20 mouse cellular contexts compared by ENCODE assay signal in the genomic region with DNA sequence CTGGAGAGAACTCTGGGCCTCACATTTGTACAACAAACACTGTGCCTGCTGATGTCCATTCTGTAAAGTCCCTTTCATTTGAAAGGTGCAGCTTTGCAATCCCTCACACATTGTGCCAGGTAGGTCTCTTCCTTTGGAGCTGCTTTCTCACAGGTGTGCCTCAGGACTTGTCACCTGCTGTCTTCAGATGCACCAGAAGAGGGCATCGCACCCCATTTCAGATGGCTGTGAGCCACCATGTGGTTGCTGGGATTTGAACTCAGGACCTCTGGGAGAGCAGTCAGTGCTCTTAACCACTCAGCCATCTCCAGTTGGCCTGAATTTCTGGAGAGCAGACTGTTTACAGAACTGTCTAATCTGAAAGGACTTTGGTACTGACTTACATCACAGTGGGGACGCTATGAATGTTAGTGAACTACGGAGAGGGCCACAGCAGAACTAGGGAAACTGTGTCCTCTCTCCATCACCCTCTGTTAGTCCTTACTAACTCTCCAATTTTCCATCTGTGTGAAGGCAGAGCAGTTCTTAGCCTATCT. TPM values are rescaled to one million over a fixed set of nuclear protein-coding genes. Genes with fewer than 3 reads are reported as not detected.
DNase-seq lines count a peak whose midpoint lies in the region; ATAC-seq and TF ChIP-seq lines count a peak whose summit lies in the region.
"Had no signal": no experiment of that assay in that cellular context is flagged by ENCODE, and none has a peak within 500 bp of the region (broad histone marks: within the 10 kb centered on the region; RNA-seq: fewer than 3 reads in every experiment).

No protein-coding gene starts in this region.

- intact Hi-C loops in gastrocnemius, adult 2 months (cut with DNase I) = loop anchor here (10.0 kb wide), 1 partner anchor 288 kb away; no protein-coding TSS in a partner anchor
- intact Hi-C loops in gastrocnemius, postnatal 36 days (cut with DNase I) = no loop called here

- peaks cover 35% of the 10 kb centered on the region for H3K4me1 ChIP-seq in liver, embryonic 13.5 days (replicated peaks)
- peaks cover 2% of the 10 kb centered on the region for H3K4me1 ChIP-seq in ES-Bruce4 (ENCODE audit: control insufficient read depth, insufficient read depth, low read length)
- 0 out of 2 replicates have a peak, but pooled peaks cover 3% of the 10 kb centered on the region for H3K4me1 ChIP-seq in intestine, postnatal 0 days (replicated peaks; ENCODE audit: control insufficient read depth, insufficient read depth, low read length)
- H3K4me1 ChIP-seq in midbrain, embryonic 16.5 days (ENCODE audit: control insufficient read depth, insufficient read depth, low read length) = peaks cover 20% of the 10 kb centered on the region

- TF ChIP-seq EP300 in ES-Bruce4 (IDR thresholded peaks at IDR 0.05; ENCODE audit: insufficient read depth, low read depth, low read length) = no peak

- no peak overlapping the region for H3K4me2 ChIP-seq in liver, embryonic 13.5 days
- no peak overlapping the region for H3K4me2 ChIP-seq in intestine, postnatal 0 days (replicated peaks; ENCODE audit: low read depth)
- no peak overlapping the region for H3K4me2 ChIP-seq in midbrain, embryonic 16.5 days (ENCODE audit: low read length)
- H3K4me2 ChIP-seq: embryonic facial prominence, embryonic 13.5 days; heart, embryonic 15.5 days; limb, embryonic 13.5 days; midbrain, embryonic 12.5 days had no signal

- ATAC-seq in liver, embryonic 13.5 days (ENCODE audit: low read depth) = 0 out of 2 replicates have a peak, but pooled peaks have one; percentile 16
- ATAC-seq in intestine, postnatal 0 days = no peak
- ATAC-seq in monocyte, adult 5-6 weeks (replicated peaks; ENCODE audit: insufficient number of reproducible peaks, low FRiP score, low TSS enrichment, poor library complexity, severe bottlenecking) = no peak
- no peak for ATAC-seq in midbrain, embryonic 16.5 days

- peaks cover 10% of the 10 kb centered on the region for H3K36me3 ChIP-seq in liver, embryonic 13.5 days
- no peaks in the 10 kb centered on the region for H3K36me3 ChIP-seq in ES-Bruce4 (ENCODE audit: control insufficient read depth, insufficient read depth, low read length, poor library complexity, severe bottlenecking)
- H3K36me3 ChIP-seq in intestine, postnatal 0 days (ENCODE audit: control insufficient read depth, insufficient read depth) = no peaks in the 10 kb centered on the region
- peaks cover 4% of the 10 kb centered on the region; the same call in 1 of the 2 replicates for H3K36me3 ChIP-seq in midbrain, embryonic 16.5 days (ENCODE audit: control insufficient read depth, insufficient read depth, low read length)

- no peak for TF ChIP-seq POLR2A in ES-Bruce4 (IDR thresholded peaks at IDR 0.05; ENCODE audit: insufficient read depth, low read length)

- H3K9ac ChIP-seq in liver, embryonic 13.5 days = no peak overlapping the region
- H3K9ac ChIP-seq in ES-Bruce4 (ENCODE audit: low read depth, poor library complexity, severe bottlenecking) = no peak overlapping the region
- H3K9ac ChIP-seq in intestine, postnatal 0 days (ENCODE audit: low read depth, low read length) = no peak overlapping the region
- H3K9ac ChIP-seq in midbrain, embryonic 16.5 days (ENCODE audit: low read depth, low read length) = no peak overlapping the region
- H3K9ac ChIP-seq: embryonic facial prominence, embryonic 13.5 days; heart, embryonic 15.5 days; limb, embryonic 13.5 days; midbrain, embryonic 12.5 days had no signal

- no peak overlapping the region for H3K27ac ChIP-seq in gastrocnemius, adult 2 months
- H3K27ac ChIP-seq in liver, embryonic 13.5 days = no peak overlapping the region
- no peak overlapping the region for H3K27ac ChIP-seq in ES-Bruce4 (ENCODE audit: insufficient read depth, low read length)
- no peak overlapping the region for H3K27ac ChIP-seq in intestine, postnatal 0 days (ENCODE audit: low read depth, low read length)
- H3K27ac ChIP-seq in midbrain, embryonic 16.5 days (ENCODE audit: low read length) = no peak overlapping the region
- H3K27ac ChIP-seq: embryonic facial prominence, embryonic 13.5 days; forebrain, embryonic 10.5 days; heart, embryonic 15.5 days; hindbrain, embryonic 10.5 days; limb, embryonic 13.5 days; midbrain, embryonic 12.5 days had no signal

- 74% methylated on average over 3 of the region's 3 CpGs for WGBS in liver, embryonic 13.5 days (ENCODE audit: insufficient replicate concordance)
- WGBS in intestine, postnatal 0 days = 51% methylated on average over 3 of the region's 3 CpGs
- 90% methylated on average over 3 of the region's 3 CpGs for WGBS in midbrain, embryonic 16.5 days

- H3K4me3 ChIP-seq in gastrocnemius, adult 2 months = no peak overlapping the region
- no peak overlapping the region for H3K4me3 ChIP-seq in liver, embryonic 13.5 days (replicated peaks)
- no peak overlapping the region for H3K4me3 ChIP-seq in ES-Bruce4 (ENCODE audit: low read depth, low read length)
- H3K4me3 ChIP-seq in intestine, postnatal 0 days (ENCODE audit: low read depth, low read length) = no peak overlapping the region
- H3K4me3 ChIP-seq in midbrain, embryonic 16.5 days (ENCODE audit: low read depth, low read length) = no peak overlapping the region
- H3K4me3 ChIP-seq: embryonic facial prominence, embryonic 13.5 days; heart, embryonic 15.5 days; limb, embryonic 13.5 days; midbrain, embryonic 12.5 days had no signal

- H3K27me3 ChIP-seq in liver, embryonic 13.5 days = peaks cover 89% of the 10 kb centered on the region
- H3K27me3 ChIP-seq in ES-Bruce4 (ENCODE audit: control insufficient read depth, insufficient read depth, low read length, poor library complexity, severe bottlenecking) = no peaks in the 10 kb centered on the region
- peaks cover 14% of the 10 kb centered on the region for H3K27me3 ChIP-seq in intestine, postnatal 0 days (replicated peaks; ENCODE audit: control insufficient read depth, insufficient read depth, low read length)
- H3K27me3 ChIP-seq in midbrain, embryonic 16.5 days (ENCODE audit: control insufficient read depth, insufficient read depth, low read depth, low read length) = no peaks in the 10 kb centered on the region

- no peaks in the 10 kb centered on the region for H3K9me3 ChIP-seq in liver, embryonic 13.5 days (replicated peaks)
- H3K9me3 ChIP-seq in ES-Bruce4 (replicated peaks; ENCODE audit: control insufficient read depth, insufficient read depth, low read length, poor library complexity, severe bottlenecking) = no peaks in the 10 kb centered on the region
- no peaks in the 10 kb centered on the region for H3K9me3 ChIP-seq in intestine, postnatal 0 days (ENCODE audit: control insufficient read depth)
- H3K9me3 ChIP-seq in midbrain, embryonic 16.5 days (replicated peaks; ENCODE audit: control insufficient read depth, low read length, poor library complexity, severe bottlenecking) = no peaks in the 10 kb centered on the region
- H3K9me3 ChIP-seq: embryonic facial prominence, embryonic 13.5 days; forebrain, embryonic 10.5 days; heart, embryonic 15.5 days; hindbrain, embryonic 10.5 days; limb, embryonic 13.5 days; midbrain, embryonic 12.5 days had no signal

- peak; percentile 11; the same call in 1 of the 2 replicates for TF ChIP-seq CTCF in gastrocnemius, adult 2 months (IDR thresholded peaks at IDR 0.05)
- peak; percentile 50 for TF ChIP-seq CTCF in ES-Bruce4 (IDR thresholded peaks at IDR 0.05; ENCODE audit: low read depth, low read length)
- TF ChIP-seq CTCF in intestine, postnatal 0 days (IDR thresholded peaks at IDR 0.05; ENCODE audit: low read depth) = peak; percentile 62

- DNase-seq in gastrocnemius, adult 2 months = no peak
- no peak for DNase-seq in gastrocnemius, postnatal 36 days
- no peak for DNase-seq in liver, embryonic 13.5 days
- no peak for DNase-seq in liver
- DNase-seq: adrenal gland, postnatal 36 days; kidney, adult 18-20 months; lung, postnatal 36 days; right cerebral cortex, postnatal 14 days had no signal

RNA-seq across cellular contexts. Expression of a gene that starts 6.7 kb away (rescaled TPM):
- not detected for total RNA-seq in gastrocnemius, adult 2 months (2021)
- not detected for total RNA-seq in gastrocnemius, postnatal 36 days (2021)
- polyA plus RNA-seq in liver, embryonic 13.5 days (2015; fragmentation: Nextera tagmentation; extraction: Ambion mirVana) = not detected in 2 replicates
- not detected in 2 replicates for polyA plus RNA-seq in ES-Bruce4 (2011; ENCODE audit: insufficient read depth, insufficient read length, low read depth, missing spikeins)
- polyA plus RNA-seq in intestine, postnatal 0 days (2015; fragmentation: Nextera tagmentation; extraction: Ambion mirVana) = not detected in 2 replicates
- not detected in 3 replicates for total RNA-seq in monocyte, adult 5-6 weeks (2017)
- 2.6 and 3.7 TPM in 2 replicates for polyA plus RNA-seq in midbrain, embryonic 16.5 days (2015; fragmentation: Nextera tagmentation; extraction: Ambion mirVana)
- total RNA-seq: adrenal gland, postnatal 36 days; common myeloid progenitor, adult 5-6 weeks; granulocyte monocyte progenitor cell, adult 5-6 weeks had no signal
- polyA plus RNA-seq: embryonic facial prominence, embryonic 13.5 days; heart, embryonic 15.5 days; limb, embryonic 13.5 days had no signal

RNA-seq across cellular contexts. Expression of a gene that starts 7.6 kb away (rescaled TPM):
- total RNA-seq in gastrocnemius, adult 2 months (2021) = not detected
- not detected for total RNA-seq in gastrocnemius, postnatal 36 days (2021)
- 0.03 TPM in 2 replicates for polyA plus RNA-seq in liver, embryonic 13.5 days (2015; fragmentation: Nextera tagmentation; extraction: Ambion mirVana)
- 0.67 and 1.0 TPM in 2 replicates for polyA plus RNA-seq in ES-Bruce4 (2011; ENCODE audit: insufficient read depth, insufficient read length, low read depth, missing spikeins)
- polyA plus RNA-seq in intestine, postnatal 0 days (2015; fragmentation: Nextera tagmentation; extraction: Ambion mirVana) = 0.20 TPM in 2 replicates
- total RNA-seq in monocyte, adult 5-6 weeks (2017) = not detected in 3 replicates
- 6.9 and 8.1 TPM in 2 replicates for polyA plus RNA-seq in midbrain, embryonic 16.5 days (2015; fragmentation: Nextera tagmentation; extraction: Ambion mirVana)
- total RNA-seq: adrenal gland, postnatal 36 days; common myeloid progenitor, adult 5-6 weeks; granulocyte monocyte progenitor cell, adult 5-6 weeks had no signal

RNA-seq across cellular contexts. Expression of a gene that starts 39.2 kb away (rescaled TPM):
- 1 to 10 TPM; 1.7 to 2.0 TPM for total RNA-seq in gastrocnemius, adult 2 months (2021)
- 1 to 10 TPM; 1.5 to 1.9 TPM for total RNA-seq in gastrocnemius, postnatal 36 days (2021)
- 272 and 296 TPM in 2 replicates for polyA plus RNA-seq in liver, embryonic 13.5 days (2015; fragmentation: Nextera tagmentation; extraction: Ambion mirVana)
- polyA plus RNA-seq in ES-Bruce4 (2011; ENCODE audit: insufficient read depth, insufficient read length, low read depth, missing spikeins) = 82.8 and 94.5 TPM in 2 replicates
- 78.7 and 80.9 TPM in 2 replicates for polyA plus RNA-seq in intestine, postnatal 0 days (2015; fragmentation: Nextera tagmentation; extraction: Ambion mirVana)
- total RNA-seq in monocyte, adult 5-6 weeks (2017) = 4.6 to 6.0 TPM (median 5.5 TPM) in 3 replicates
- polyA plus RNA-seq in midbrain, embryonic 16.5 days (2015; fragmentation: Nextera tagmentation; extraction: Ambion mirVana) = 33.3 and 38.7 TPM in 2 replicates

RNA-seq across cellular contexts. Expression of a gene that starts 42.4 kb away (rescaled TPM):
- total RNA-seq in gastrocnemius, adult 2 months (2021) = 100 to 1,000 TPM; 261 to 470 TPM
- 100 to 1,000 TPM; 299 to 336 TPM for total RNA-seq in gastrocnemius, postnatal 36 days (2021)
- polyA plus RNA-seq in liver, embryonic 13.5 days (2015; fragmentation: Nextera tagmentation; extraction: Ambion mirVana) = 79.5 and 91.8 TPM in 2 replicates
- polyA plus RNA-seq in ES-Bruce4 (2011; ENCODE audit: insufficient read depth, insufficient read length, low read depth, missing spikeins) = 59.3 and 65.7 TPM in 2 replicates
- polyA plus RNA-seq in intestine, postnatal 0 days (2015; fragmentation: Nextera tagmentation; extraction: Ambion mirVana) = 301 and 307 TPM in 2 replicates
- total RNA-seq in monocyte, adult 5-6 weeks (2017) = 103 to 133 TPM (median 113 TPM) in 3 replicates
- 61.6 and 62.3 TPM in 2 replicates for polyA plus RNA-seq in midbrain, embryonic 16.5 days (2015; fragmentation: Nextera tagmentation; extraction: Ambion mirVana)

RNA-seq across cellular contexts. Expression of a gene that starts 42.4 kb away (rescaled TPM):
- 100 to 1,000 TPM; 340 to 569 TPM for total RNA-seq in gastrocnemius, adult 2 months (2021)
- 100 to 1,000 TPM; 351 to 401 TPM for total RNA-seq in gastrocnemius, postnatal 36 days (2021)
- polyA plus RNA-seq in liver, embryonic 13.5 days (2015; fragmentation: Nextera tagmentation; extraction: Ambion mirVana) = 124 and 143 TPM in 2 replicates
- polyA plus RNA-seq in ES-Bruce4 (2011; ENCODE audit: insufficient read depth, insufficient read length, low read depth, missing spikeins) = 44.7 and 45.3 TPM in 2 replicates
- 392 and 420 TPM in 2 replicates for polyA plus RNA-seq in intestine, postnatal 0 days (2015; fragmentation: Nextera tagmentation; extraction: Ambion mirVana)
- total RNA-seq in monocyte, adult 5-6 weeks (2017) = 86.5 to 145 TPM (median 87.3 TPM) in 3 replicates
- 52.1 and 53.6 TPM in 2 replicates for polyA plus RNA-seq in midbrain, embryonic 16.5 days (2015; fragmentation: Nextera tagmentation; extraction: Ambion mirVana)

Comparison
In these comparisons a context has a peak if more than half of its experiments do, and no peak if none do; other contexts are left out.
1. CTCF ChIP-seq: peak in every context shown above with its lines; median percentile 62 in intestine, postnatal 0 days; 50 in ES-Bruce4; 11 in gastrocnemius, adult 2 months.